Mouse (Mus musculus): ENCODE results near the gene Nell1.

Gene Nell1

DNA sequence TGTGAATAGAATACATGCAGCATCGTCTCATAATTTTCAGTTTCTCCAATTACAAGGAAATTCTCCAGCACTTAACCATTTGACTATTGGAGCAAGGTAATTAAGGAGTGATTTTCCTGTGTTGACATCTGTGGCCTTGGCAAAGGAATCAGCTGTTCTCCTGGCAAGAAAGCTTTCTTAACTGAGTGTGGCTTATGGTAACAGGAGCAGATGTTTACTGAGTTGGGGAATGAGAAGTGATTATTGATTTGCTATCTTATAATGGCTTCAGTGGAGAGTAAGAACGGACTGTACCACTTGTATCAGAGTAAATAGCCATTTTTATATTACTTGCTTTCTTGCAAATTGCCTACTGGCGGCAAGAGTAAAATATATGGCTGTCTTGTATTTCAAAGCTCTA is 913.0 kb downstream of the Nell1 start:
- no peak for DNase-seq (ENCODE audit: low spot score)

DNA sequence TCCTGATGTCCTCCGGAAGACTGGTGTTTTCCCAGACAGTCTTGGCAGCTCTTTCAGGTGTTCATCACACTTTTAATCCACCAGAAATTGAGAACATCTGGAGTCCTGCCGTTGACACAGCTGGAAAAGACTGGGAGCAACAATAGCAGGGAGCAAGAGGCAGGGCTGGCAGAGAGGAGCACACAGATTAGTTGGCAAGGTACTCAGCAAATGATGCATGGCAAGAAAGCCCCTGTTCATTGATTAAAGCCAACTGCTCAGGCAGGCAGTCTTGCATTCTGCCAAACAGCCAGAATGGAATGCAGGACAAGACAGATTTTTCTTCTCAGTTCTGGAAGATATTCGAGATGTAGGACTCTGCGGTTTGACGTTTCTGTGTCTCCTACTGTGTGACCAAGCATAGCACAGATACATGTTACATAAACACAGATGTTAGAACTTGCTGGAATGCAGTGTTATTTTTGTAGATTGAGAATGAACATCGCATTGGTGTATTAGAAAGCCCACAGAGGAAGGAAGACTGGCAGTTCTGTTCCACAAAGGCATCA is 925.0 kb downstream of the Nell1 start:
- no peak for DNase-seq (ENCODE audit: low spot score)

All from ovary, postnatal 36 days (tissue).